Mouse (Mus musculus) left cerebral cortex, postnatal 14 days (tissue): ENCODE data around the gene Ctnnbip1. TPM values are rescaled to one million over a fixed set of nuclear protein-coding genes. Genes with fewer than 3 reads are reported as not detected.

ENCODE experiments used
- DNase-seq, 2 experiments: peaks; one replicate each; pipeline ENCODE4 v3.0.0; 2021 to 2022; ENCODE audit warnings: low spot score in 2 of 2, mixed read lengths in 1 of 2
- intact Hi-C: fragments of 180-260 bp; cut with DNase I; formaldehyde crosslinking; loops from one replicate; pipeline ENCODE4 v1.15.1; 2025
- total RNA-seq, 2 experiments: library from RNA; stranded (reverse); gene quantifications; 2 replicates each; pipeline ENCODE4 v1.2.3; 2021

Ctnnbip1 gene
- total RNA-seq, 2 experiments from 2014 or later: 56.1 to 56.5 TPM

DNA sequence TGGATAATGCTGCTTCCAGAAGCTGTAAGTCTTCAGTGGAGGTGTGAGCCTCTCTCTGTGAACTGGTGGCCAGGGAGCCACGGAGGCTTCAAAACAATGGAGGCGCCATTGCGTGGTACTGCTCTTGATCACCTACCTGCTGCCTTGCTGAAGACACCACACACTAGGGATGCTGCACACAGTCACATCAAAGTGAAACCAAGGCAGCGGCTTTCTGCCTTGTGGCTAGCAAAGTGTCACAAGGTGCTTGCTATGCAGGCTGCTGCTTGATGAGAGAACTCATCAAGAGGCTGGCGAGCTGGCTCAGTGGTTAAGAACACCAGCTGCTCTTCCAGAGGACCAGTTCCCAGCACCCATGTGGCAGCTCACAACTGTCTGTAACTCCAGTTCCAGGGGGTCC lies 2.3 kb upstream of the Ctnnbip1 start:
- no peak for DNase-seq
- intact Hi-C loops: no loop called here

DNA sequence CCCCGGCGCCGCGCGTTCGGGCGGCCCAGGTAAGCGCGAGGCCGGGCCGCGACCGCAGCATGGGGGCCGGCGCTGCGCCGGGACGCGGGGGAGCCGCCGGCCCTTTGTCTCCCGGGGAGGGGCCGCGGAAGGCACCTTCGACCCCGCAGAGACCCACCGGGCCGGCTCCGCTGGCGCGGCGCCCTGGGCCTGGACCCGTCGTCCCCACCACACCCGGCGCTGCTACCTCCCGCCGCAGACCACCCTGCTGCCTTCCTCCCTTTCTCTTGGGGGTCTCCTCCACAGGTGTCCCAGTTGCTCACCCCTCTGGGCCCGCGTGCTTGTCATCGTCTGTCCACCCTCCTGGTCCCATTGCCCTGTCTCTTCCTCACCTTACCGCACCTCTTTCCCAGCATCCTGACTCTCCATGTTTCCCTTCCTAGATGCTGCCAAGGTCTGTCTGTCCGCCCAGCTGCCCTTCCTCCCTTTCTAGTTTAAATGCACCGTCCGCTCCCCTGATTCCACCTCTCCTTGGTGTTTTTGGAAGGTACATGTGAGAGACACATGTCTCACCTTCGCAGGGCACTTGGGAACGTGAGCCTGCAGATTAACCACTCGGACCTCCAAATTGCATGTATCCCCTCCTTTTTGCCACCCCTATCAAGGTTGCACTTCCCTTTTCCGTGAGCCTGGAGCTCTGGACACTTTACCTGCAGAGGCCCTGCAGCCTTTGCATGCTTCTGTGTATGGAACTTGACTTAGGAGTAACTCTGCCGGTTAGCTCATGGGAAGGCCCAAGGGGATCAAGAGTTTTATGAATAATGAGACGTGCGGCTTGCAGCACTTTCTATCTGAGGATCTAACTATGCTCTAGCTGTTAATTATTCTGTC lies 550 bp downstream of the Ctnnbip1 start:
- intact Hi-C loops: no loop called here
- no peak for DNase-seq

DNA sequence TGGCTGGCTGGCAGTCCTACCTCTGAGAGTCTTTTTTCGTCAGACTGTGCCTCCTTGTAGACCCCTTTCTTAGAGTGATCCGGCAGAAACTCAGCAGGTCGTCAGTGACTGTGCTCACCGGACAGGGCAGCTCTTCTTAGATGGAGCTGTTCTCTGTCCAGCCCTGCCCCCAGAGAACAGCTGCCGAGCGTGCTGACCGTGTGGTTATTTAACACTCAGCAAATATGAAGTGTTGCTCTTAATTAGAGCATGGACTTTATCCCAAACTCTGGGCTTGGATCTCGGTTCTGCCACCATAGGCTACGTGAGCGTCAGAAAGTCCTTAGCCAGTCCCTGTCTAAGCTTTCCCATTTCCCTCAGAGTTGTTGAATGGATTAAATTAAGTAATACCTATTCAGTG lies 3.2 kb downstream of the Ctnnbip1 start:
- DNase-seq: no peak
- intact Hi-C loops: no loop called here

DNA sequence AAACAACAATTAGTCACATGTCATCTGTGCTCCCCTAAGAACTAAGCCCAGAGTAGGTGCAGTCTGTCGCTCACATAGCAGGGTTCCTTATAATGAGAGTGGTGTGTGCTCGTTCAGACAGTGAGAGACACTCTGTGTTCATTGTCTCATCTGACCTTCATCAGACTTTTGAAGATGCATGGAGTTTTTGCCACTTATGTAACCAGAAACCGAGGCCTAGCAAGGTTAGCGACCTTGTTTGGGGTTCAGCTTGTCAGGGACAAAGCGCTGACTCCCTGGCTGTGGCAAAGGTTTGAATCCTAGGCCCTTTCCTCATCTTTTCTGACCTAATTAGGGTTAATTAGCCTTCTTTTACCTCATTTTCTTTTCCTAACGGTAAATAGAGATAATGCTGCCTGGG lies 5.9 kb downstream of the Ctnnbip1 start:
- intact Hi-C loops: no loop called here
- DNase-seq: no peak

DNA sequence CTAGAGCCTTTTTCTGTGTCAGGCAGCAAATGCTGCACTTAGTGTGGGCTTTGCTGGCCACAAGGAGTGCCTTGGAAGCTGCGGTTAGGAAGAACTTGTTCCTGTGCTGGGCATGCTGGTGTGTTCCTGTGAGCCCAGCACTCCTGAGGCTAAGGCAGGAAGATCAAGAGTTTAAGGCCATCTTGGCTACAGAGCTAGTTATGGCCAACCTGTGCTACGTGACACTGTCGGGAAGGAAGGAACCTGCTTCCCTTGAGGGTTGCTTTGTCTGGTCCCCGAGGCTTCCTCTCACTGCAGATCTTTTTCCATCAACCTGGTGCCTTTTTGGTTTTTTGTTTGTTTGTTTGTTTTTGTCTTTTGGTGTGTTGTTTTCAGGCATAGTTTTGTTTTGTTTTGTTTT lies 7.1 kb downstream of the Ctnnbip1 start:
- no peak for DNase-seq
- intact Hi-C loops: no loop called here

DNA sequence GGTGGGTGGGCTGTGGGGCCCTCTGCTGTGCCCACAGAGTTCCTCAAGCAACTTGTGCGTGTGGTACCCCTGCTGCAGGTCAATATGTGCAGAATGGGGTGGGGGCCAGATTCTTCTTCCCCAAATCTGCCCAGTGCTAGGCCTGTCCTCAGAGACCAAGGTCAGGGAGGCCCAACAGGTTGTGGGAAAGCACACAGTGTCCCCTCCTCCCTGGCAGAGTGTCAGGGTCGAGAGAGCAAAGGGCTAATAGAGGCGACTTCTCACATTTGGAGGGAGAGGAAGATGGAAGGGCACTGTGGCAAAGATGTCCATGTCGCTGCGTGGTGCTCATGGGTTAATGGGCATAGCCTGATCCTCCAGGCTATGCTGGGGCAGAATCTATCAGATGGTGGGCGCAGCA lies 7.8 kb downstream of the Ctnnbip1 start:
- no peak for DNase-seq

DNA sequence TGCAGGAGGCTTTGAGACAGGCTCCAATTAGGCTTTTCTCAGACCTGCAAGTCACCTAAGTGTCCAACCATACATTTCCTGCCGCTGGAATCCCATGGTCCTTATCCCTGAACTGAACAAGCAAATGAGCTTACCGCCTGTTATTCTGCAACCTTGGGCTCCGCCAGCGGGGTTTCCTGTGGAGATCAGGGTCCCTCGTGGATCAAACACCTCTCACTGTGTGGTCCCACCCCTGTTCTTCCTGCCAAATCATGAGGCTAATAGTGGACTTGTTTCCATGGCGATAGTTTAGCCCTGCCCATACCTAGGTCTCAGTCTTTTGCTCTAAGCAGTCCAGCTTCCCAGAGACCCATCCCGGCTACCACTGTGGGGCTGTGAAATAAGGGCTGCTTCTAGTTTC lies 8.3 kb downstream of the Ctnnbip1 start:
- DNase-seq: no peak
- intact Hi-C loops: no loop called here

More for the DNA sequence above, 7.8 kb downstream of the Ctnnbip1 start:
- intact Hi-C loops: no loop called here

DNA sequence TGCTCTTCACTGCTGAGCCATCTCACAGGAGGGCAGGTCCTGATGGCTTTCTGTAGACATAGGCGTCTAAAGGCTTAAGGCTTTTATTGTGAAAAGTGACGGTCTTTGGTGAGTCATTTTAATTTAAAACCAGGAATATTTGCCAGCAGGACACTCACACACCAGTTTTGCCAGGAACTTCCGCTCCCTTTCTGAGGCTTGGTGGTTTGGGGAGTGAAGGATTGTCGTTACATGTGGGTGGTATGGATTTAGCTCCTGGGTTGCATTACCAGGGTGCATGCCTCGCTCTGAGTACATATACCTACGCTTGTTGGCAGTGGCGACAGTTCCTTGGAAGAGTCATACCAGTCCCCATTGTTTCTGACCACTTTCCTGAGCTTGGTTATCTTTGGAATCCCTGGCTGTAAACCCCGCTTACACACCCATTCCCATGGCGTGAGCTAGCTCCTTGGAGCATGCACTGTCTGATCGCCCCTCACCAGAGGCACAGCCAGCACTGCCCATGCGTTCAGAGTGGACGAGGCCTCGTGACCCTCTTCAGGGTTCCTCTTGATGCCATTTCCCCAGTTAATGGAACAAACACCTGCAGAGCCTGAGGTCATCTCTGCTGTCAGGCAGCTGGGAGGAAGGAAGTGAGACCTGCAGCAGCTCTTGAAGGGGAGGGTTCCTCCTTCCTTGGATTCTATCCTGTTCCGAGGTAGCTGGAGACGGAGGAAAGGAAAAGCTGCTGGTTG lies 9.8 kb downstream of the Ctnnbip1 start:
- intact Hi-C loops: no loop called here
- no peak for DNase-seq

DNA sequence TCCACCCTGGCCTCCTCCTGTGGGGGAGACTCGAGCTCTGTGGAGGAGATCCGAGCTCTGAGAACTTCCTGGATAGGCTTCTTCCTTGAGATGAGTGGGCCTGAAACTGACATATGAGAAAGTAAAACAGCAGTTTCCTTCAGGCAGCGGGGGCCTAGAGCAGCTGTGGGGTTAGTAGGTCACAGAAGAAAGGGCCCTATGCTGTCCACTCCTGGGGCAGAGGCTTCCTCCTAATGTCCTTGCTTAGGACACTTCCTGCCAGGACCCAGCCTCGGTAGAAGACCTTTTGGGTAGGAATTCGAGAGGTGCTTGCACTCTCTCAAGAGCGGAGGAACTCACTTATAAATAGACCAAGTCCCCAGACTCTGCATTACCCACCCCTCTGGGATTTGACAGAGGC lies 11.7 kb downstream of the Ctnnbip1 start:
- DNase-seq: no peak
- intact Hi-C loops: no loop called here

DNA sequence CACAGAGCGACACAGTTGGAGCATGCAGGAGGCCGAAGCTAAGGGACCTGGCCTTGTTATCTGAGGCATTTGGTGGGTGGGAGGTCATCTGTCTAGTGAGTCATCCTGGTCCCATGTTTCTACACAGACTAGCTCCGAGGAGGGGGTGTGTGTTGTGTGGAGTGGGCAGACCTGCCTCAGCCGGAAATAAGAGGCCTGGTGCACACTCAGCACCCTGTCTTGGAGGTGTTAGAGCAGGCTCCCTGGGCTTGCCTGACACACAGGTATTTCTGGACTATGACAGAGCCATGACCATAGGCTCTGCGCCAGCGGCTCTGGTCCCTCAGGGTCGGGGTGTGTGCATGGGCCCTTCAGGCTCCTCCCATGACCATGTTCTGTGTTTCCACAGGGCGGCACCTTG lies 21.4 kb downstream of the Ctnnbip1 start:
- intact Hi-C loops: no loop called here
- no peak for DNase-seq

DNA sequence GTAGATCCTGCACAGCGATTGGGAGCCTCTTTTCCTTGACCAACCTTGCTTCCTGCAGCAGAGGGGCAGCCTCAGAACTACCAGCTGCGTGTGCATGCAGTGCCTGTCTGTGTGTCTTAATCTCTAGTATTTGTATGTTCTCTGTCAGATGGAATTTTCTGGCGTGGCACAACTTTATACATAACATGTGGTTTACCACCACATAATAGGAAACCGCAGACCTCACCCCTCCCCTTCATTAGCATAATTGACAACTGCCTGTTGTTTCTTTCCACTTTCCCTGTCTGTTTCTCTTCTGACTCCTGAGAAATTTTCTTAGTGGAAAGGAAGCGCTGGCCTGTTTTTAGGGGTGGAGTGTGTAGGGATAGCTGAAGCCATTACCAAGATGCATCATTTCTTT lies 23.9 kb downstream of the Ctnnbip1 start:
- intact Hi-C loops: loop anchor here (5.0 to 10.0 kb wide), 2 partner anchors 170 to 397 kb away; no protein-coding TSS in a partner anchor

DNA sequence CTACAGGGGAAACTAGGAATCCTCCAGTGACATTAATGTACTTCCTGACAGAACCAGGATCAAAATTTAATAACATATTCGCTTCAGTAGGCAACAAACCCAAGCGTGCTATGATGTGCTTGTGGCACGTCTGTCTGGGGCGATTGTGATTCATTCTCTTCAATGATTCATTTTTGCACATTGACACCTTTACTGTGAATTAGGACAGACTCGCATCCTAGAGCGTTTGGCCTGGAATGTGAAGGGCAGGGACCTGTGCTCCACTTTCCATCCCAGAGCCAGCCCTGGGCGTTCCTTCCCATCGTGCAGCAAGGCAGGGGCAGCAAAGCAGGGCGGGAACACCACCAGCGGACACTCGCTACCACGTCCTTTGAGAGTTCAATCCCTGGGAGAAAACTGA lies 24.4 kb downstream of the Ctnnbip1 start:
- DNase-seq: no peak
- intact Hi-C loops: loop anchor here (5.0 to 10.0 kb wide), 2 partner anchors 170 to 398 kb away; no protein-coding TSS in a partner anchor

More for the DNA sequence above, 23.9 kb downstream of the Ctnnbip1 start:
- DNase-seq: no peak

DNA sequence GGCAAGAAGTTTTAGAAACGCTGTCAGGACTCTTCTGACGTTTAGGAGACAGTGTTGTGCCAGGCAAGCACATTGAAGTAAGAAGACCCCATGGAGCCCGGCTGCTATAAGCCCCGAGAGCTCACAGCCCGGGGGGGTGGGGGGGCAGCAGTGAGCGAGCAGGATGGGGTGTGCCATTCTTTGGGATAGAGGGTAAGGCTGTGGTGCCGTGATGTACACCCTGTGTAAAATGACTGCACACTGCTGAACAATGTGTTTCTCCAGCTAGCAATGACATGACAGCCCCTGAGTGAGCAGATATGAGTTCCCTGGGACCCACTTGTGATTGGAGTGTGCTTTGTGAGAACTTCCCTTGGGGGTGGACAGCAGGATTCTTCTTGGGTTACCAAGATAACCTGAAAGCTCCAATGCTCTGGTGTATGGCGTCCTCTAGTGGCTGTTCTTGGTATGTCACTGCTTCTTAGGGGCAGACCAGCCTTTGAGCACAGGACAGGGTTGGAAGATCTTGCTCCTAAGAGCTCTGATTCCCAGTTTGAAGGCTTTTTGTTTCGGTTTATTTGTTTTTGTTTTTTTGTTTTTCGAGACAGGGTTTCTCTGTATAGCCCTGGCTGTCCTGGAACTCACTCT lies 25.0 kb downstream of the Ctnnbip1 start:
- intact Hi-C loops: loop anchor here (5.0 to 10.0 kb wide), 2 partner anchors 171 to 398 kb away; no protein-coding TSS in a partner anchor
- peak; percentile 93 for DNase-seq

DNA sequence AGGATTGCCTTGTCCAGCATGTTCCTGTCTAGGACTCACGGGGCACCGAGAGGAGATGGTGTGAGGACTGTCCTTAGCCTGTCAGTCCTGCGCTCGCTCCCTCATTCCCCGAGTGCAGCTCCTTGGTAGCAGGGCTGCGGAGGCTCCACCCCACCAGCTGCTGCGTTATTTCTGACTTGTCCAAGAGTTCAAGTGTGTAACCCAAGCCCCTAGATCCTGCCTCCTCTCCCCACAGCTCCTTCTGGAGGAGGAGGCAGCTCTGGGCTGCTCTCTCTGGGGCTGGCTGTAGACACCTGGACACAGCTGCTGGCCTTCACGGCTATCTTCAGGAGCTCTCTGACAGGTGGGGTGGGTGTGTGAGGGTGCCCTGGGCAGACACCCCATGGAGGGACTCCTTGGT lies 26.9 kb downstream of the Ctnnbip1 start:
- DNase-seq: no peak
- intact Hi-C loops: loop anchor here (5.0 to 10.0 kb wide), 3 partner anchors 58 to 400 kb away; partner anchors contain the start of genes Lzic and Nmnat1

DNA sequence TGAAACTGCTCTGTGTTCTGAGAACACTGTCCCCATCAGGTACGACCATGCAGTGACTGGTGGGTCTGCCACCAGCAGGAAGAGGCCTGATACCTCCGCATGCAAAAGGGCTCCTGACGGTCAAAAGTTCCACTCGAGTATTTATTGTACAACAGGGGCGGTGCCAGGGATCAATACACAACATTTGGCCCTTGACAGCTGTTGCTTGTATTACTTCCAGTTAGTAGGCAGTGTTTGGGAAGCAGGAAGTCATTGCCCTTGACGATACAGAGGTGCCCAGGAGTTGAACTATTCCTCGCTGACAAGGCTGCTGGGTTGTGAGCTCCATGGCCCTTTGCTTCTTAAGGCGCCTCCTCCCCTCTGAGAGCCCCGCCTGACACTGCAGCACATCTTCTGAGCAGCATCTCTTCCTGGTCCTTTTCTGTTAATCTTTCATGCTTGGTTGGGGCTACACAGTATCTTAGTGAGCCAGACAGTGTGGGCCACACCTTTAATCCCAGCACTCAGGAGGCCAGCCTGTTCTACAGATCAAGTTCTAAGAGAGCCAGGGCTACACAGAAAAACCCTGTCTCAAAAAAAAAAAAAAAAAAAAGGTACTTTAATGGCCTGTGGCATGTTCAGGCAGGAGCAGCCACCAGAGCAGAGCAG lies 28.9 kb downstream of the Ctnnbip1 start:
- intact Hi-C loops: loop anchor here (5.0 to 10.0 kb wide), 2 partner anchors 60 to 402 kb away; partner anchors contain the start of genes Lzic and Nmnat1
- no peak for DNase-seq

DNA sequence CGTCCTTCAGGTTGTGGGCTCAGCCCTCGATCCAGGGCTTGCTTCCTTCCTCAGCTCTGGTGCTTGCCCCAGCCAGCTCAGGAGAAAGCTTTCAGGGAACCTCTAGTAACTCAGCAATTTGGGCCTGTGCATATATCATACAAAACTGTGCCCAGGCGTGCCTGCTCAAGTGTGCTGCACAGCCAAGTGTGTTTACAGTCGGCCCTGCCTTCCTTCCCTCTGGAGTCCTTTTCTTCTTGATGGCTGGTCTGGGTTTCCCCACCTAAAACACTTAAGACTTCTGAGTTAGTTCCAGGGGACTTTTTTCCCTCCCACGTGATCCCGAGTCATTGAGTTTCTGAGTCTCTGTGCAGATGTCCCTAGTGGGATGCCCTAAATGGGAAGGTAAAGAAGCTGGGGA lies 29.5 kb downstream of the Ctnnbip1 start:
- intact Hi-C loops: loop anchor here (5.0 to 10.0 kb wide), 2 partner anchors 60 to 403 kb away; partner anchors contain the start of genes Lzic and Nmnat1
- DNase-seq: no peak

DNA sequence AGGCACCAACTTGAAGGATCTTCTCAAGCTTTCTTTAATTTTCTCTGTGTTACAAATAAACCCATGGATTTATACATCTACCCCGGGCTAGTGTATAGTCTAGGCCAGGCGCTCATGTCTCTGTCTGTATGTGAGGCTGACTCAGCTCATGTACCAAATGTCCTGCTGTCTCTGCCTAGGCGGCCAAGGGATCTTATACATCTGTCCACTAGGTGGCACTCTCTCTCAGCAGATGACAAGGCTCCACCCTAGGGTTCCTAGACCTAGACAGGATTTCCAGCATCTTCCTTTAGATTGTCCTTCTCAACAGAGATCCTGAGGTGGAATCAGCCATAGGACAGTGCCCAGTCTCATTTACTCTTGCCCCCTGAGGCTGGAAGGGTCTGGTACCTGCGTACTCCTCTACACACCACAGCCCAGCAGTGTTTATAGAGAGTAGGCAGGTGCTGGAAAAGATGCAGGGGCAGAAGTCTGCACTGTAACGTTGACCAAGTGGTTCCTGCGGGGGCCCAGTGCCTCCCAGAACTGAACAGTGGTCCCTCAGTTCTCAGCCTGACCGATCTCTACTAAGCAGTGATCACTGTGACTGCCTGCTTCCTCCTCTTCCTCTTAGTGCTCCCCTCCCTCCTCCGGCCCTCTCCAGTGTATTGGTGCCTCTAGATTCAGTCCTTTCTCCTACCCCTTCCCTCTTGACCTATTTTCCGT lies 31.3 kb downstream of the Ctnnbip1 start:
- intact Hi-C loops: loop anchor here (2.0 to 10.0 kb wide), 3 partner anchors 61 to 405 kb away; partner anchors contain the start of genes Lzic and Nmnat1
- DNase-seq: peak; percentile 95

DNA sequence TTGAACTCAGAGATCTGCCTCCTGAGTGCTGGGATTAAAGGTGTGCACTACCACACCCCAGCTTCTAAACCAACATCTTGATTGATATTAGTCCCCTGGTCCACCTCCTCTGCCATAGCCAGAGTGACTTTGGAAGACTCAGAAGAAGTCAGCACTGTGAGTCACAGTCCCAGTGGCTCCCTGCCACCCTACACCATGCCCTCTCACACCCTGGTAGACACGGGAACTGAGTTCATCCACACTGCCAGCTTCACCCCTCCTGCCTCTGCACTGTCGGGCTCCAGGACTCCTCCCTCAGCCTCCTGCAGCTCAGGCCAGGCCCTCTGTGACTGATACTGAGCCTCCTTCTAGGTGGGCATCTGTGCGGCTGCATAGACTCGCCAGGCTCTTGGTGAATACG lies 32.8 kb downstream of the Ctnnbip1 start:
- intact Hi-C loops: loop anchor here (5.0 kb wide), 2 partner anchors 36 to 76 kb away; partner anchors contain the start of gene Clstn1
- DNase-seq: no peak
